Mouse (Mus musculus): Measurements from ENCODE around the gene Htra3. TPM values are rescaled to one million over a fixed set of nuclear protein-coding genes. Genes with fewer than 3 reads are reported as not detected.

Gene Htra3
- polyA plus RNA-seq, 1 experiment from 2014 or later = 16.2 TPM

GRCm38 (mm10) chr5:35717455-35717854 lies 37.9 kb upstream of the Htra3 start:
- Histone ChIP-seq H3K4me1 (replicated peaks) (no peaks in the 10 kb centered on the region), H3K9ac (no peak overlapping the region), H3K4me3 (no peak overlapping the region), H3K36me3 (no peaks in the 10 kb centered on the region), H3K27ac (replicated peaks) (no peak overlapping the region), H3K9me3 (no peaks in the 10 kb centered on the region), H3K4me2 (no peak overlapping the region), H3K27me3 (no peaks in the 10 kb centered on the region)
- WGBS = 78% methylated on average over 5 of the region's 5 CpGs
- no peak for ATAC-seq (ENCODE audit: low read depth)

DNA sequence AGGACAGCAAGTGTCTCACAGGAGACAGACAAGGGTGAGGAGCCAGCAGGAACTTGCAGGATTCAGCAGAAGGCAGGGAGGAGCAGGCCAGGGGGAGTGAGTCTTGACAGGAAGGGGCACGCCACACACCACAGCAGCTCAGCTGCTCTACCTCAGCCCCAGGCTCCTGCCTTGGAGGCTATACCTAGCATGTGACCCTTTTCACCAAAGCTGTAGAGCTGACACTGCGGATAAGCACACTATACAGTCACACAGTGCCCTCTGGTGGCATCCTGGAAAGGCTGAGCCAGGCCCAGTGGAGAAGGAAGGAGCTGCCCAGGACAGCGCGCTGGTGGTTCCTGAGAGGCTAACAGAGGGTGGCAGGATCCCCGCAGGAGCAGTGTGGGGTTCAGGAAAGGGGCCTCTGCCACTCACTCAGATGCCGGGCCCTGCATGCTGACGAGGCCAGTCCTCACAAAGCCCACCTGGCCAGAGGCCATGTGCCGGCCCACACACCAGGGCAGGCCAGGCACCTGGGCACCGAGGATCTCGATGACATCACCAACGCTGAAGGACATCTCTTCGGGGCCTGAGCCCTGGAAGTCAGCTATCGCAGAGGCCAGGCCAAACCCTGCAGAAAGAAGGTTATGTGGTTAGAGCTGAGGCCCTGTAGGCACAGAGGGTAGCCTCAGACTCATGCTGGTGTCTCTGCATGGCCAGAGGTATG lies 34.2 kb upstream of the Htra3 start:
- no peak overlapping the region for H3K9ac ChIP-seq
- no peak overlapping the region for H3K4me3 ChIP-seq
- ATAC-seq (ENCODE audit: low read depth) = peak; percentile 91
- H3K4me2 ChIP-seq = no peak overlapping the region
- no peak overlapping the region for H3K27ac ChIP-seq (replicated peaks)
- H3K9me3 ChIP-seq = no peaks in the 10 kb centered on the region
- 0 out of 2 replicates have a peak, but pooled peaks cover 5% of the 10 kb centered on the region for H3K4me1 ChIP-seq (replicated peaks)
- no peaks in the 10 kb centered on the region for H3K27me3 ChIP-seq
- WGBS = 51% methylated on average over 13 of the region's 13 CpGs
- no peaks in the 10 kb centered on the region for H3K36me3 ChIP-seq

DNA sequence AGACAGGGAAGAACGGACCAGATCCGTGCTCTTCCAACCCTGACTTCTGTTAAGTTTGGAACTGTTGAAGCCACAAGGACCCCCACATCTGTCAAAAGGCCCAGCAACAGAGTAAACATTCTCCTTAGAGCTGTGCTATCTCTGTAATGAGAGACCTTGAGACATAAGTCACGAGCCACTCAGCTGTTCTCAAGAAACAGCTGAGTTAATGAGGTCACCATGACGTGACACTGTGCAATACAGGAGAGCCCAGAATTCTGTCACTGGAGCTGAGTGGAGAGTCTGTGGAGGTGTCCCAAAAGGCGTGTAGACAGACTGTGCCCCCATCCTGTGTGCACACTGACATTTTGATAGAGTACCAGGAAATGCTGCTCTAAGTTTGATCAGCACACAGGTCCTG lies 32.9 kb upstream of the Htra3 start:
- WGBS = 80% methylated on average over 5 of the region's 5 CpGs
- Histone ChIP-seq H3K4me1 (replicated peaks) (0 out of 2 replicates have a peak, but pooled peaks cover 5% of the 10 kb centered on the region), H3K4me3 (no peak overlapping the region), H3K9ac (no peak overlapping the region), H3K4me2 (no peak overlapping the region), H3K27me3 (no peaks in the 10 kb centered on the region), H3K27ac (replicated peaks) (no peak overlapping the region), H3K9me3 (no peaks in the 10 kb centered on the region), H3K36me3 (no peaks in the 10 kb centered on the region)
- no peak for ATAC-seq (ENCODE audit: low read depth)

GRCm38 (mm10) chr5:35710931-35711330 lies 31.3 kb upstream of the Htra3 start:
- Histone ChIP-seq H3K36me3 (no peaks in the 10 kb centered on the region), H3K9me3 (no peaks in the 10 kb centered on the region), H3K4me2 (no peak overlapping the region), H3K4me3 (no peak overlapping the region), H3K27ac (replicated peaks) (no peak overlapping the region), H3K27me3 (no peaks in the 10 kb centered on the region), H3K9ac (no peak overlapping the region), H3K4me1 (replicated peaks) (0 out of 2 replicates have a peak, but pooled peaks cover 5% of the 10 kb centered on the region)
- no peak for ATAC-seq (ENCODE audit: low read depth)
- WGBS = 59% methylated on average over 3 of the region's 3 CpGs

DNA sequence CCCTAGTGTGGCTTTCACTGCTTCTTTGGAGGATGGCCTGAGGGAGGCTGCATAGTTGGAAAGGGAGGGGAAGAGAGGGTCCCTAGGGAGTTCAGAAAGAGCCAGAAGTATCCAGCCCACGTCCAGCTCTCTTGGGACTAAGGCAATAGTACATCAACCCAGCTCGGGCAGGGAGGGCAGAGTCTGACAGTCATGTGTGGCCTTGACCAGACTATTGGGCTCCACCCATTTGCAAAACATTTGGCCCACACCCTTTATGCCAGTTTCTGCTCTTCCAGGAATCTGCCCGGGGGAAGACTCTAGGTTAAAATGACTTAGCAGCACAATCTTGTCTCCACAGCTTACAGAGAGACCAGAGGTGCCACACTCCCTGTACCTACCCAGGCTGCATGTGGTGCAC lies 30.9 kb upstream of the Htra3 start:
- H3K27ac ChIP-seq (replicated peaks) = no peak overlapping the region
- H3K9ac ChIP-seq = no peak overlapping the region
- H3K36me3 ChIP-seq = no peaks in the 10 kb centered on the region
- no peak for ATAC-seq (ENCODE audit: low read depth)
- H3K4me3 ChIP-seq = no peak overlapping the region
- H3K4me2 ChIP-seq = no peak overlapping the region
- H3K4me1 ChIP-seq (replicated peaks) = 0 out of 2 replicates have a peak, but pooled peaks cover 5% of the 10 kb centered on the region
- WGBS = 60% methylated on average over 3 of the region's 3 CpGs
- H3K27me3 ChIP-seq = no peaks in the 10 kb centered on the region
- H3K9me3 ChIP-seq = no peaks in the 10 kb centered on the region

- Histone ChIP-seq H3K9me3 (no peaks in the 10 kb centered on the region), H3K27ac (replicated peaks) (no peak overlapping the region), H3K4me3 (no peak overlapping the region), H3K4me2 (no peak overlapping the region), H3K9ac (no peak overlapping the region), H3K4me1 (replicated peaks) (0 out of 2 replicates have a peak, but pooled peaks cover 5% of the 10 kb centered on the region), H3K36me3 (no peaks in the 10 kb centered on the region), H3K27me3 (no peaks in the 10 kb centered on the region)
- no peak for ATAC-seq (ENCODE audit: low read depth)
- 86% methylated on average over 3 of the region's 3 CpGs for WGBS
These were observed 25.8 kb upstream of the Htra3 start for GRCm38 (mm10) chr5:35705411-35705810.

GRCm38 (mm10) chr5:35703814-35704213 lies 24.2 kb upstream of the Htra3 start:
- Histone ChIP-seq H3K36me3 (no peaks in the 10 kb centered on the region), H3K4me3 (no peak overlapping the region), H3K27ac (replicated peaks) (no peak overlapping the region), H3K27me3 (no peaks in the 10 kb centered on the region), H3K4me2 (no peak overlapping the region), H3K9me3 (no peaks in the 10 kb centered on the region), H3K9ac (no peak overlapping the region), H3K4me1 (replicated peaks) (no peaks in the 10 kb centered on the region)
- ATAC-seq (ENCODE audit: low read depth) = no peak
- 89% methylated on average over 4 of the region's 4 CpGs for WGBS

DNA sequence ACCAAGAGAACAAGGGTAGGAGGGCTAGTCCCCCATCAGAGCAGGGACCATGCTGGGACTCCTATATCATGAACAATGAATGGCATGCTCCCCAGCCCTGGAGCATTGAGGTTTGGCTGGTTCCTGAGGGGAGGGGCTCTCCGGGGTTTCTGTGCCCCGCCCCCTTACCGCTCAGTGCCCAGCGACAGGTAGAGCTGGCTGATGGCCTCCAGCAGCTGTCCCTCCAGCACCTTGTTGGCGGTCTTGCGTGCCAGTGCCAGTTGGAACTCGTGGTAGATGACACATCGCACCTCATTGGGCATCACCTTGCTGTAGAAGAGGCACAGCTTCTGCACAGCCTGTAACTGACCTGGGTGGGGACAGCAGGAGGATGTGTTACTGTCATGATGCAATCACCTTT lies 23.6 kb upstream of the Htra3 start:
- Histone ChIP-seq H3K4me3 (no peak overlapping the region), H3K27me3 (no peaks in the 10 kb centered on the region), H3K9ac (no peak overlapping the region), H3K9me3 (no peaks in the 10 kb centered on the region), H3K36me3 (no peaks in the 10 kb centered on the region), H3K4me1 (replicated peaks) (no peaks in the 10 kb centered on the region), H3K4me2 (no peak overlapping the region), H3K27ac (replicated peaks) (no peak overlapping the region)
- no peak for ATAC-seq (ENCODE audit: low read depth)
- 89% methylated on average over 8 of the region's 8 CpGs for WGBS

DNA sequence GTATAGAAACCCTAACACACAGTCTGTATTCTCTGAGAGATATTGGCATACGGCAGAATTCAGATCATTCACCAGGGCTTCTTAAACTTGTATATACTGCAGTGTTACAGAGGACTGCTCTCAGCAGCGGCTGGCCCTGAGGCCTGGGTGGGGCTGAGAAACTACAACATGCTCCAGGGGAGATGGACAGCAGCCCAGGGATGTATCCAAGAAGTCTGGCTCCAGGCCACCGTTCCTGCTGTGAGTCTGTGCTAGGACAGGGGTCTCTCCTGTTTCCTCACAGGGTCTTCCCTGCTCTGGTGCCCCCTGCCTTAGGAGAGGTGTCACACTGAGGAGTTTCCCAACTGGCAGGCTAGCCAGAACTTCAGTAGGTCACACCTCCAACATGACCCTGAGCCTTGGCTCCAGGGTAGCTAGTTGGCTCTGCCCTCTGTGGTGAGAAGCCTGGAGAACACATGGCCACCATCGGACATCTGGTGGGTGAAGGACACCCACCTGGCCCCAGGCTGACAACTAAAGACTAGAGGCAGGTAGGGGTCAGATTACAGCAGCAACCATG lies 23.1 kb upstream of the Htra3 start:
- Histone ChIP-seq H3K27me3 (no peaks in the 10 kb centered on the region), H3K4me3 (no peak overlapping the region), H3K9me3 (no peaks in the 10 kb centered on the region), H3K4me1 (replicated peaks) (no peaks in the 10 kb centered on the region), H3K36me3 (no peaks in the 10 kb centered on the region), H3K27ac (replicated peaks) (no peak overlapping the region), H3K4me2 (no peak overlapping the region), H3K9ac (no peak overlapping the region)
- 85% methylated on average over 4 of the region's 4 CpGs for WGBS
- no peak for ATAC-seq (ENCODE audit: low read depth)

GRCm38 (mm10) chr5:35701042-35701441 lies 21.5 kb upstream of the Htra3 start:
- 47% methylated on average over 6 of the region's 6 CpGs for WGBS
- Histone ChIP-seq H3K4me3 (no peak overlapping the region), H3K27me3 (no peaks in the 10 kb centered on the region), H3K4me1 (replicated peaks) (0 out of 2 replicates have a peak, but pooled peaks cover under 1% of the 10 kb centered on the region), H3K4me2 (no peak overlapping the region), H3K9me3 (no peaks in the 10 kb centered on the region), H3K36me3 (no peaks in the 10 kb centered on the region), H3K27ac (replicated peaks) (no peak overlapping the region), H3K9ac (no peak overlapping the region)
- no peak for ATAC-seq (ENCODE audit: low read depth)

- no peaks in the 10 kb centered on the region for H3K36me3 ChIP-seq
- H3K4me2 ChIP-seq = no peak overlapping the region
- H3K9ac ChIP-seq = no peak overlapping the region
- WGBS = 29% methylated on average over 5 of the region's 5 CpGs
- H3K27me3 ChIP-seq = no peaks in the 10 kb centered on the region
- no peak overlapping the region for H3K4me3 ChIP-seq
- peaks cover 5% of the 10 kb centered on the region; the same call in 1 of the 2 replicates for H3K4me1 ChIP-seq (replicated peaks)
- no peak; the same call in 1 of the 2 replicates for ATAC-seq (ENCODE audit: low read depth)
- H3K27ac ChIP-seq (replicated peaks) = no peak overlapping the region
- no peaks in the 10 kb centered on the region for H3K9me3 ChIP-seq
These were observed 16.2 kb upstream of the Htra3 start for GRCm38 (mm10) chr5:35695815-35696214.

DNA sequence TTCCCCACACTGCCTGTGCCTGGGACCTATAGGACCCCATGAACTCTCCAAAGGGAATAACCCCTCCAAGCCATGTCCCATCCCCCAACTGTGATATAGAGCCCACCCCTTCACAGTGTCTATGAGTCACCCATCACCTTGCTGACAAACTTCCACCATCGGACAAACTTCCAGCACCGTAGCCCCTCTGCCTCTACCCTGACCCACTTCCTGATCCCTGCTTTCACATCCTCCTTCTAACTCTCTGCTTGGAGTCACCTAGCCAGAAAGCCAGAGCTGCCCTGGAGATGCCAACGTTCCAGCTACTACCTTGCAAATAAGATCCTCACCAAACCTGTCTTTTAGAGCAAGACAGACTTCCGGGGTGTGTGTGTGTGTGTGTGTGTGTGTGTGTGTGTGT lies 14.1 kb upstream of the Htra3 start:
- no peak overlapping the region for H3K4me3 ChIP-seq
- H3K36me3 ChIP-seq = no peaks in the 10 kb centered on the region
- no peak overlapping the region for H3K4me2 ChIP-seq
- no peak for ATAC-seq (ENCODE audit: low read depth)
- no peaks in the 10 kb centered on the region for H3K9me3 ChIP-seq
- no peak overlapping the region for H3K9ac ChIP-seq
- no peak overlapping the region for H3K27ac ChIP-seq (replicated peaks)
- WGBS = 82% methylated on average over 4 of the region's 4 CpGs
- peaks cover 5% of the 10 kb centered on the region; the same call in 1 of the 2 replicates for H3K4me1 ChIP-seq (replicated peaks)
- H3K27me3 ChIP-seq = no peaks in the 10 kb centered on the region

DNA sequence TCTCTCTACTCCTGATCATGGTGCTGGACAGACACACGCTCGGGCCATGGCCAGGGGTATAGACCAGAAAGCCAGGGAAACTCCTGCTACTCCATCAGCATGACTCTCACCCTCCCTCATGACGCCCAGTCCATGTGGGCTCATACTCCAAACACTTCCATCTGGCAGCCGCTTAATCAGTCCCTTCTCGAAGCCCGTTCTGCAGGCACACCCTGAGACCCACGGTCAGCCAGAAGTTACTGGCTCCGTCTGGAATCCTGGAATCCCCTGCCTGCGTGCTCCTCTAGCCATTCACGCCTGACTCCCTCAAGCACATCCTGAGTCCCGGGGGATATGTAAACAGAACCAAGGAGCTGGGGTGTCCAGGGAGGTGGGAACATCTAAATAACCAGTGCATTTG lies 11.7 kb upstream of the Htra3 start:
- Histone ChIP-seq H3K9me3 (no peaks in the 10 kb centered on the region), H3K27me3 (no peaks in the 10 kb centered on the region), H3K4me3 (no peak overlapping the region), H3K36me3 (no peaks in the 10 kb centered on the region), H3K4me2 (no peak overlapping the region), H3K4me1 (replicated peaks) (peaks cover 10% of the 10 kb centered on the region), H3K9ac (no peak overlapping the region), H3K27ac (replicated peaks) (no peak overlapping the region)
- 78% methylated on average over 11 of the region's 11 CpGs for WGBS
- no peak for ATAC-seq (ENCODE audit: low read depth)
